In genomic region chr16:33019117-33019770, GRCm38 (mm10) we compare ENCODE assay signal across 11 mouse cellular contexts. TPM values are rescaled to one million over a fixed set of nuclear protein-coding genes. Genes with fewer than 3 reads are reported as not detected.
DNase-seq lines count a peak whose midpoint lies in the region; ATAC-seq and TF ChIP-seq lines count a peak whose summit lies in the region.
"Had no signal": no experiment of that assay in that cellular context is flagged by ENCODE, and none has a peak within 500 bp of the region (broad histone marks: within the 10 kb centered on the region; RNA-seq: fewer than 3 reads in every experiment).

No protein-coding gene starts in this region.

- no peak for TF ChIP-seq POLR2A in cerebellum, adult 2 months (IDR thresholded peaks at IDR 0.05; ENCODE audit: borderline replicate concordance, insufficient read depth, low read length)

- no peaks in the 10 kb centered on the region for H3K27me3 ChIP-seq in embryonic facial prominence, embryonic 13.5 days
- H3K27me3 ChIP-seq in kidney, embryonic 16.5 days (ENCODE audit: insufficient read depth, low read length), result no peaks in the 10 kb centered on the region
- H3K27me3 ChIP-seq in cerebellum, adult 2 months (ENCODE audit: control insufficient read depth, insufficient read depth, low read length), result no peaks in the 10 kb centered on the region
- H3K27me3 ChIP-seq: midbrain, embryonic 15.5 days had no signal

- H3K9ac ChIP-seq in embryonic facial prominence, embryonic 13.5 days, result 0 out of 2 replicates have a peak overlapping the region, but pooled peaks have one; percentile 21
- H3K9ac ChIP-seq in kidney, embryonic 16.5 days (replicated peaks; ENCODE audit: low read length), result peak overlapping the region; percentile 55
- H3K9ac ChIP-seq: midbrain, embryonic 15.5 days had no signal

- H3K9me3 ChIP-seq in embryonic facial prominence, embryonic 13.5 days, result no peaks in the 10 kb centered on the region
- H3K9me3 ChIP-seq in kidney, embryonic 16.5 days (ENCODE audit: low read length), result no peaks in the 10 kb centered on the region
- H3K9me3 ChIP-seq: midbrain, embryonic 15.5 days had no signal

- WGBS in embryonic facial prominence, embryonic 13.5 days, result 77% methylated on average over 21 of the region's 21 CpGs
- WGBS in kidney, embryonic 16.5 days, result 44% methylated on average over 21 of the region's 21 CpGs
- 71% methylated on average over 21 of the region's 21 CpGs for WGBS in cerebellum, adult 2 months

- no peak for TF ChIP-seq CTCF in cerebellum, adult 2 months (IDR thresholded peaks at IDR 0.05; ENCODE audit: borderline replicate concordance, insufficient read depth, low read depth, low read length)

- no peak overlapping the region for H3K27ac ChIP-seq in embryonic facial prominence, embryonic 13.5 days
- peak overlapping the region; percentile 87 for H3K27ac ChIP-seq in kidney, embryonic 16.5 days (ENCODE audit: low read length)
- H3K27ac ChIP-seq in cerebellum, adult 2 months (ENCODE audit: insufficient read depth, low read length), result no peak overlapping the region
- H3K27ac ChIP-seq: midbrain, embryonic 15.5 days had no signal

- no peak overlapping the region for H3K4me3 ChIP-seq in embryonic facial prominence, embryonic 13.5 days
- peak overlapping the region; percentile 24 for H3K4me3 ChIP-seq in kidney, embryonic 16.5 days (ENCODE audit: low read length)
- H3K4me3 ChIP-seq in cerebellum, adult 2 months (replicated peaks; ENCODE audit: insufficient read depth, low read depth, low read length), result no peak overlapping the region
- H3K4me3 ChIP-seq: midbrain, embryonic 15.5 days had no signal

- H3K36me3 ChIP-seq in embryonic facial prominence, embryonic 13.5 days, result peaks cover 19% of the 10 kb centered on the region
- H3K36me3 ChIP-seq in kidney, embryonic 16.5 days (ENCODE audit: insufficient read depth, low read length), result peaks cover 11% of the 10 kb centered on the region; the same call in 1 of the 2 replicates

- no peaks in the 10 kb centered on the region for H3K4me1 ChIP-seq in embryonic facial prominence, embryonic 13.5 days
- H3K4me1 ChIP-seq in kidney, embryonic 16.5 days (ENCODE audit: insufficient read depth, low read length), result 0 out of 2 replicates have a peak, but pooled peaks cover 3% of the 10 kb centered on the region
- H3K4me1 ChIP-seq in cerebellum, adult 2 months (ENCODE audit: control insufficient read depth, insufficient read depth, low read length), result peaks cover 7% of the 10 kb centered on the region; the same call in 1 of the 2 replicates
- H3K4me1 ChIP-seq: midbrain, embryonic 15.5 days had no signal

- intact Hi-C loops in left cerebral cortex, postnatal 14 days (cut with DNase I), result loop anchor here (10.0 kb wide), 1 partner anchor 204 kb away; the partner anchor contains the start of gene Smbd1

- no peak for ATAC-seq in embryonic facial prominence, embryonic 13.5 days (ENCODE audit: insufficient number of reproducible peaks, insufficient read depth, low FRiP score, low TSS enrichment, low read depth)
- ATAC-seq in kidney, embryonic 16.5 days (ENCODE audit: low FRiP score, low TSS enrichment), result peak; percentile 87
- ATAC-seq: forebrain, embryonic 14.5 days; midbrain, embryonic 15.5 days had no signal

- no peak overlapping the region for H3K4me2 ChIP-seq in embryonic facial prominence, embryonic 13.5 days
- H3K4me2 ChIP-seq in kidney, embryonic 16.5 days (replicated peaks; ENCODE audit: low read depth, low read length), result peak overlapping the region; percentile 46
- H3K4me2 ChIP-seq: midbrain, embryonic 15.5 days had no signal

- peak; percentile 34 for DNase-seq in urinary bladder, postnatal 14 days (ENCODE audit: low spot score)
- DNase-seq in urinary bladder, postnatal 25 days (ENCODE audit: low spot score), result no peak
- no peak for DNase-seq in right cerebral cortex, postnatal 10 days (ENCODE audit: low spot score in 2 of 2)
- DNase-seq in left cerebral cortex, postnatal 14 days (ENCODE audit: low spot score in 2 of 2), result no peak
- DNase-seq in cerebellum, adult 2 months, result no peak
- DNase-seq: heart, postnatal 4 days; right cerebral cortex, postnatal 14 days had no signal

RNA-seq across cellular contexts. Expression of gene Iqcg, which starts 36.8 kb away (rescaled TPM):
- 2.1 and 4.0 TPM in 2 replicates for polyA plus RNA-seq in embryonic facial prominence, embryonic 13.5 days (2015; fragmentation: Nextera tagmentation; extraction: Ambion mirVana)
- 4.9 and 5.2 TPM in 2 replicates for polyA plus RNA-seq in kidney, embryonic 16.5 days (2015; fragmentation: Nextera tagmentation; extraction: Ambion mirVana)
- total RNA-seq in left cerebral cortex, postnatal 14 days (2021), result 1 to 10 TPM; 4.4 to 6.2 TPM
- 1.7 and 2.2 TPM in 2 replicates for polyA plus RNA-seq in cerebellum, adult 2 months (2012; rRNA removed)

RNA-seq across cellular contexts. Expression of gene Rpl35a, which starts 37.0 kb away (rescaled TPM):
- 1,031 and 1,064 TPM in 2 replicates for polyA plus RNA-seq in embryonic facial prominence, embryonic 13.5 days (2015; fragmentation: Nextera tagmentation; extraction: Ambion mirVana)
- polyA plus RNA-seq in kidney, embryonic 16.5 days (2015; fragmentation: Nextera tagmentation; extraction: Ambion mirVana), result 795 and 849 TPM in 2 replicates
- total RNA-seq in left cerebral cortex, postnatal 14 days (2021), result 100 to 1,000 TPM; 237 to 241 TPM
- 590 and 665 TPM in 2 replicates for polyA plus RNA-seq in cerebellum, adult 2 months (2012; rRNA removed)

RNA-seq across cellular contexts. Expression of gene Lmln, which starts 43.1 kb away (rescaled TPM):
- polyA plus RNA-seq in embryonic facial prominence, embryonic 13.5 days (2015; fragmentation: Nextera tagmentation; extraction: Ambion mirVana), result 1.4 and 3.9 TPM in 2 replicates
- polyA plus RNA-seq in kidney, embryonic 16.5 days (2015; fragmentation: Nextera tagmentation; extraction: Ambion mirVana), result 3.1 and 4.0 TPM in 2 replicates
- 10 to 100 TPM; 17.7 to 20.7 TPM for total RNA-seq in left cerebral cortex, postnatal 14 days (2021)
- polyA plus RNA-seq in cerebellum, adult 2 months (2012; rRNA removed), result 12.2 and 14.1 TPM in 2 replicates
